Mouse (Mus musculus) CH12.LX (cell line): ENCODE measurements around the gene Cyp2u1. TPM values are rescaled to one million over a fixed set of nuclear protein-coding genes. Genes with fewer than 3 reads are reported as not detected.
"Not testable (repeated sequence)": the region's sequence is repeated elsewhere in the genome, so short reads cannot be mapped to it uniquely, and the experiment has no call there.

Experiments
- DNase-seq: peaks from one replicate; pipeline ENCODE4 v3.0.0-alpha.2; 2013; ENCODE audit errors: extremely low read depth
- H3K27ac ChIP-seq: 2 replicates; pipeline ENCODE4 v1.5.1; 2012; ENCODE audit warnings: low read depth, mild to moderate bottlenecking, control low read depth, moderate library complexity; ENCODE audit not compliant: insufficient read depth
- H3K27me3 ChIP-seq: replicated peaks from 2 replicates; pipeline ENCODE3; 2012; ENCODE audit warnings: inconsistent platforms
- H3K36me3 ChIP-seq, 2 experiments: replicated peaks in 1 of 2; 2 replicates each; pipeline versions ENCODE3 to v1.6.1; 2012; ENCODE audit warnings: inconsistent platforms in 1 of 2, low read length in 1 of 2, mild to moderate bottlenecking in 1 of 2, mixed read lengths in 1 of 2, moderate library complexity in 1 of 2; ENCODE audit not compliant: control insufficient read depth in 1 of 2, insufficient read depth in 1 of 2
- H3K4me1 ChIP-seq, 2 experiments: 2 replicates each; pipeline ENCODE4 v1.6.1; 2012; ENCODE audit warnings: inconsistent platforms in 1 of 2, moderate library complexity in 1 of 2; ENCODE audit not compliant: insufficient read depth in 2 of 2, control insufficient read depth in 1 of 2
- H3K4me2 ChIP-seq: 2 replicates; pipeline ENCODE4 v1.6.1; 2012; ENCODE audit warnings: low read depth, mild to moderate bottlenecking, control low read depth; ENCODE audit not compliant: poor library complexity, insufficient read depth, severe bottlenecking
- H3K4me3 ChIP-seq, 3 experiments: fragments of 150-350 bp in 1 of 3; sonication (generic) in 1 of 3; replicated peaks in 1 of 3; 2 replicates each; pipeline versions ENCODE3 to v1.5.1; 2011 to 2012; ENCODE audit warnings: low read depth in 2 of 3, low read length in 2 of 3, mild to moderate bottlenecking in 2 of 3, moderate library complexity in 2 of 3, control low read depth in 1 of 3, improper control_type of control experiment in 1 of 3, inconsistent platforms in 1 of 3, mixed read lengths in 1 of 3; ENCODE audit not compliant: poor library complexity in 1 of 3
- H3K79me2 ChIP-seq: replicated peaks from 2 replicates; pipeline ENCODE4 v1.6.1; 2012; ENCODE audit warnings: mild to moderate bottlenecking, moderate library complexity; ENCODE audit not compliant: control insufficient read depth, poor library complexity, insufficient read depth, severe bottlenecking; ENCODE audit errors: extremely low read depth
- H3K9ac ChIP-seq: 2 replicates; pipeline ENCODE4 v1.6.1; 2012; ENCODE audit warnings: low read depth, mild to moderate bottlenecking, control low read depth, moderate library complexity; ENCODE audit not compliant: insufficient read depth
- H3K9me3 ChIP-seq: replicated peaks from 2 replicates; pipeline ENCODE3; 2012; ENCODE audit warnings: low read length, inconsistent platforms, mixed read lengths
- BHLHE40 ChIP-seq: IDR thresholded peaks from 2 replicates; pipeline ENCODE4 v1.6.1; 2011; ENCODE audit warnings: mild to moderate bottlenecking, low read depth, low read length, improper control_type of control experiment
- CHD1 ChIP-seq: IDR thresholded peaks from 2 replicates; pipeline ENCODE4 v1.6.1; 2012; ENCODE audit warnings: low read depth, low read length, improper control_type of control experiment, inconsistent platforms
- CTCF ChIP-seq, 2 experiments: IDR thresholded peaks in 1 of 2; conservative IDR thresholded peaks in 1 of 2; 2 replicates each; pipeline ENCODE4 v1.5.1; 2011 to 2012; ENCODE audit warnings: low read depth in 2 of 2, low read length in 2 of 2, improper control_type of control experiment in 1 of 2, inconsistent platforms in 1 of 2, mild to moderate bottlenecking in 1 of 2, moderate library complexity in 1 of 2
- E2F4 ChIP-seq: IDR thresholded peaks from 2 replicates; pipeline ENCODE4 v1.6.1; 2011; ENCODE audit warnings: low read depth, low read length, improper control_type of control experiment; ENCODE audit not compliant: insufficient replicate concordance
- EP300 ChIP-seq: IDR thresholded peaks from 2 replicates; pipeline ENCODE4 v1.6.1; 2011; ENCODE audit warnings: low read length, improper control_type of control experiment
- GABPA ChIP-seq: IDR thresholded peaks from 2 replicates; pipeline ENCODE4 v1.6.1; 2012; ENCODE audit warnings: low read depth, low read length, improper control_type of control experiment, inconsistent platforms; ENCODE audit not compliant: insufficient replicate concordance
- HCFC1 ChIP-seq: IDR thresholded peaks from 2 replicates; pipeline ENCODE4 v1.6.1; 2012; ENCODE audit warnings: low read depth, mild to moderate bottlenecking, inconsistent platforms, low read length, improper control_type of control experiment
- IRF4 ChIP-seq: IDR thresholded peaks from 2 replicates; pipeline ENCODE4 v1.6.1; 2014; ENCODE audit warnings: low read depth, mild to moderate bottlenecking, inconsistent platforms, low read length, improper control_type of control experiment
- JUN ChIP-seq: IDR thresholded peaks from 2 replicates; pipeline ENCODE4 v1.6.1; 2011; ENCODE audit warnings: low read depth, mild to moderate bottlenecking, low read length, improper control_type of control experiment, moderate library complexity; ENCODE audit not compliant: insufficient read depth
- JUND ChIP-seq: conservative IDR thresholded peaks from 2 replicates; pipeline ENCODE4 v1.6.1; 2011; ENCODE audit warnings: low read depth, low read length, improper control_type of control experiment
- MAFK ChIP-seq: IDR thresholded peaks from 2 replicates; pipeline ENCODE4 v1.6.1; 2011; ENCODE audit warnings: low read length, improper control_type of control experiment; ENCODE audit not compliant: insufficient replicate concordance
- MEF2A ChIP-seq: IDR thresholded peaks from 2 replicates; pipeline ENCODE4 v1.6.1; 2014; ENCODE audit warnings: low read depth, mild to moderate bottlenecking, inconsistent platforms, low read length, improper control_type of control experiment, borderline replicate concordance
- MYC ChIP-seq: IDR thresholded peaks from 2 replicates; pipeline ENCODE4 v1.6.1; 2011; ENCODE audit warnings: low read depth, mild to moderate bottlenecking, improper control_type of control experiment, low read length
- PAX5 ChIP-seq: IDR thresholded peaks from 2 replicates; pipeline ENCODE4 v1.6.1; 2012; ENCODE audit warnings: low read length, inconsistent platforms, mixed read lengths
- POLR2A ChIP-seq: IDR thresholded peaks from 2 replicates; pipeline ENCODE4 v1.6.1; 2011; ENCODE audit warnings: low read depth, mild to moderate bottlenecking, improper control_type of control experiment, low read length
- RAD21 ChIP-seq: IDR thresholded peaks from 2 replicates; pipeline ENCODE4 v1.6.1; 2011; ENCODE audit warnings: low read depth, mild to moderate bottlenecking, low read length, improper control_type of control experiment, moderate library complexity
- RCOR1 ChIP-seq: conservative IDR thresholded peaks from 2 replicates; pipeline ENCODE4 v1.6.1; 2012; ENCODE audit warnings: low read depth, mild to moderate bottlenecking, inconsistent platforms, low read length, improper control_type of control experiment
- SIN3A ChIP-seq: IDR thresholded peaks from 2 replicates; pipeline ENCODE4 v1.6.1; 2012; ENCODE audit warnings: low read length, improper control_type of control experiment, inconsistent platforms
- SMC3 ChIP-seq: IDR thresholded peaks from 2 replicates; pipeline ENCODE4 v1.6.1; 2011; ENCODE audit warnings: low read depth, low read length, improper control_type of control experiment
- USF1 ChIP-seq: IDR thresholded peaks from 2 replicates; pipeline ENCODE4 v1.6.1; 2014; ENCODE audit warnings: low read depth, mild to moderate bottlenecking, inconsistent platforms, low read length, improper control_type of control experiment
- USF2 ChIP-seq: conservative IDR thresholded peaks from 2 replicates; pipeline ENCODE4 v1.6.1; 2011; ENCODE audit warnings: low read depth, low read length, improper control_type of control experiment
- ZC3H11A ChIP-seq: IDR thresholded peaks from 2 replicates; pipeline ENCODE4 v1.6.1; 2012; ENCODE audit warnings: low read depth, mild to moderate bottlenecking, inconsistent platforms, low read length, improper control_type of control experiment
- ZKSCAN1 ChIP-seq: IDR thresholded peaks from 2 replicates; pipeline ENCODE4 v1.6.1; 2012; ENCODE audit warnings: low read depth, inconsistent platforms, low read length, improper control_type of control experiment, borderline replicate concordance
- dilution Hi-C: fragments of 300-500 bp; cut with MboI; formaldehyde crosslinking; loops from 2 replicates; pipeline ENCODE4 v1.14.3; 2020; ENCODE audit warnings: low sequenced_read_pairs; ENCODE audit not compliant: extremely low pct_unique_long_range_greater_than_20kb, extremely low pct_ligation_motif_present
- in situ Hi-C: fragments of 300-500 bp; cut with MboI; formaldehyde crosslinking; loops from 3 replicates; pipeline ENCODE4 v1.14.3; 2019; ENCODE audit warnings: low sequenced_read_pairs, low pct_ligation_motif_present, low pct_unique_long_range_greater_than_20kb, mixed read lengths
- polyA plus RNA-seq: library from polyadenylated mRNA; unstranded; fragments of >175 nt; gene quantifications from 2 replicates; pipeline ENCODE4 v1.2.1, GENCODE M21; 2012; ENCODE audit warnings: low read depth; ENCODE audit not compliant: insufficient read length
- total RNA-seq, 2 experiments: library from RNA; depleted of rRNA; stranded (reverse); fragments of 300-350 nt in 1 of 2; fragments of >200 nt in 1 of 2; gene quantifications; 2 replicates each; pipeline ENCODE4 v1.2.3; 2012 to 2014

The Cyp2u1 gene
- total and polyA plus RNA-seq, 3 experiments: 0.54 to 2.0 (median 0.60) TPM

GRCm38 (mm10) chr3:131339280-131339679 lies 36.3 kb upstream of the Cyp2u1 start:
- Histone ChIP-seq H3K9ac (no peak overlapping the region), H3K9me3 (peaks cover 4% of the 10 kb centered on the region), H3K4me3 (no peak overlapping the region), H3K27ac (no peak overlapping the region), H3K4me2 (no peak overlapping the region), H3K27me3 (no peaks in the 10 kb centered on the region), H3K36me3 (no peaks in the 10 kb centered on the region), H3K79me2 (no peaks in the 10 kb centered on the region), H3K4me1 (peaks cover 6 to 12% of the 10 kb centered on the region in 2 experiments)
- no peak for TF ChIP-seq PAX5
- TF ChIP-seq EP300: no peak
- TF ChIP-seq JUN: no peak
- TF ChIP-seq POLR2A: no peak
- TF ChIP-seq USF1: no peak
- TF ChIP-seq RAD21: no peak
- no peak for TF ChIP-seq HCFC1
- no peak for TF ChIP-seq MEF2A
- no peak for TF ChIP-seq USF2
- no peak for TF ChIP-seq ZKSCAN1
- dilution Hi-C loops (no loop called here), in situ Hi-C loops (no loop called here)
- no peak for DNase-seq

DNA sequence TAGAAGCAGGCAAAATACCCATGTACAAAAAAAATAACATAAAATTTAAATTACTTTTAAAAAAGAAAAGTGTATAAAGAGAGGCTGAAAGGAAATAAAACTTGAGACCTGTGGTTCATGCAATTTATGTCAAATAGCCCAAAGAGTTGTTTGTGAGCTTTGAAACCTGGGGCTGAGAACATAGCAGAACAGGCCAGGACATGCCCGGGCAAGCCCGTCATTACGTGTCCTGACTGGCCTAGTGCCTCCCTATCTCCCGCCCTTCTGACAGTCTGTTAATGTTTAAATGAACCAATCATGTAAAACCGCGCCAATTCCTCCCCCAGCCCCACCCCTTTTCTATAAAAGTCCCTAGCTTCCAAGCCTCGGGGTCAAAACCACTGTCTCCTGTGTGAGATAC lies 34.7 kb upstream of the Cyp2u1 start:
- H3K36me3 ChIP-seq, DNase-seq, H3K27ac ChIP-seq, in situ Hi-C loops, H3K79me2 ChIP-seq, H3K9ac ChIP-seq, H3K4me3 ChIP-seq, H3K27me3 ChIP-seq, dilution Hi-C loops, H3K9me3 ChIP-seq, H3K4me2 ChIP-seq: not testable (repeated sequence)
- H3K4me1 ChIP-seq: peaks cover 9 to 20% of the 10 kb centered on the region in 2 experiments

DNA sequence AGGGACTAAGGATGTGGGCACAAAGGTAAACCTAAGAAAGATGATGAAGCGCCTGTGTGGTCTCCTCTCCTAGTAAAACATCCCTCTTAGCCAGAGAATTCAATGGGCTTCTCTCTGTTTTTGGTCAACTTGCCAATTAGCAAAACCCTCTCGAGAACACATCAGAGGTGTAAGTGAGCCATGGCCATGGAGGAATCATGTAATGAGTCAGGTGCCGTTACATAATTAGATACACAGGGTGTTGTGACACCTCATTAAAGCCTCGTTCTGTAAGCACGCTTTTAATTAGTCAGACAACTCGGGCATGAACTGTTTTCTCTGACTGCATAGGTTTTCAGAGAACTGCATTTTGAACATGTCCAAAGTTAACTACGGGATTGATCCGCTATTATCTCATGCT lies 33.6 kb upstream of the Cyp2u1 start:
- no peak overlapping the region for H3K4me2 ChIP-seq
- H3K36me3 ChIP-seq: no peaks in the 10 kb centered on the region
- H3K27ac ChIP-seq: no peak overlapping the region
- no peaks in the 10 kb centered on the region for H3K79me2 ChIP-seq
- in situ Hi-C loops: no loop called here
- TF ChIP-seq ZKSCAN1 (no peak), IRF4 (no peak), MYC (no peak), MAFK (no peak), JUND (no peak), ZC3H11A (no peak), SIN3A (no peak), CTCF (conservative IDR thresholded peaks at IDR 0.05 in 1 of 2, IDR thresholded peaks at IDR 0.05 in 1 of 2; ENCODE audit: low read depth in 2 of 2, low read length in 2 of 2) (no peak), MEF2A (no peak), SMC3 (no peak), GABPA (no peak), USF2 (no peak), RCOR1 (no peak), CHD1 (no peak), BHLHE40 (no peak), E2F4 (no peak)
- DNase-seq: no peak
- H3K9ac ChIP-seq: no peak overlapping the region
- H3K9me3 ChIP-seq: peaks cover 4% of the 10 kb centered on the region
- dilution Hi-C loops: no loop called here
- peaks cover 9 to 20% of the 10 kb centered on the region in 2 experiments for H3K4me1 ChIP-seq
- H3K4me3 ChIP-seq: no peak overlapping the region
- H3K27me3 ChIP-seq: no peaks in the 10 kb centered on the region
